Mouse (Mus musculus): ENCODE measurements at regions not wholly inside any gene's neighbourhood (a gene's known extent, or its start where the extent isn't known, plus 50 kb on each side); places are given as distances from the start of the nearest gene placed in this dataset.

GRCm38 (mm10) chr5:126544261-126544976 is 697.2 kb upstream of the Tmem132c start:
- 66% methylated on average over 8 of the region's 8 CpGs for WGBS
- no peak for DNase-seq (ENCODE audit: low spot score)
- H3K27me3 ChIP-seq (replicated peaks; ENCODE audit: control insufficient read depth, insufficient read depth, low read length): no peaks in the 10 kb centered on the region
- no peak for ATAC-seq (ENCODE audit: low read depth)
- H3K4me3 ChIP-seq (ENCODE audit: low read depth, low read length): no peak overlapping the region
- no peak overlapping the region for H3K27ac ChIP-seq (replicated peaks; ENCODE audit: low read depth, low read length)
- no peaks in the 10 kb centered on the region for H3K36me3 ChIP-seq (ENCODE audit: control insufficient read depth, insufficient read depth, low read length)
- H3K4me1 ChIP-seq (ENCODE audit: control insufficient read depth, insufficient read depth, low read length): no peaks in the 10 kb centered on the region
- no peak overlapping the region for H3K4me2 ChIP-seq (ENCODE audit: low read depth, low read length)
- no peaks in the 10 kb centered on the region for H3K9me3 ChIP-seq (ENCODE audit: control insufficient read depth, low read length)
- no peak overlapping the region for H3K9ac ChIP-seq (ENCODE audit: low read depth, low read length)

GRCm38 (mm10) chr5:126547841-126548240 is 693.8 kb upstream of the Tmem132c start:
- no peaks in the 10 kb centered on the region for H3K27me3 ChIP-seq (replicated peaks; ENCODE audit: control insufficient read depth, insufficient read depth, low read length)
- H3K27ac ChIP-seq (replicated peaks; ENCODE audit: low read depth, low read length): no peak overlapping the region
- WGBS: 65% methylated on average over 4 of the region's 4 CpGs
- H3K4me1 ChIP-seq (ENCODE audit: control insufficient read depth, insufficient read depth, low read length): no peaks in the 10 kb centered on the region
- no peak for DNase-seq (ENCODE audit: low spot score)
- no peak overlapping the region for H3K4me2 ChIP-seq (ENCODE audit: low read depth, low read length)
- H3K4me3 ChIP-seq (ENCODE audit: low read depth, low read length): no peak overlapping the region
- no peaks in the 10 kb centered on the region for H3K9me3 ChIP-seq (ENCODE audit: control insufficient read depth, low read length)
- H3K9ac ChIP-seq (ENCODE audit: low read depth, low read length): no peak overlapping the region
- H3K36me3 ChIP-seq (ENCODE audit: control insufficient read depth, insufficient read depth, low read length): no peaks in the 10 kb centered on the region
- ATAC-seq (ENCODE audit: low read depth): no peak

GRCm38 (mm10) chr5:126551676-126552075 is 689.9 kb upstream of the Tmem132c start:
- no peak overlapping the region for H3K9ac ChIP-seq (ENCODE audit: low read depth, low read length)
- H3K4me3 ChIP-seq (ENCODE audit: low read depth, low read length): no peak overlapping the region
- H3K27me3 ChIP-seq (replicated peaks; ENCODE audit: control insufficient read depth, insufficient read depth, low read length): no peaks in the 10 kb centered on the region
- H3K4me2 ChIP-seq (ENCODE audit: low read depth, low read length): no peak overlapping the region
- ATAC-seq (ENCODE audit: low read depth) (no peak), DNase-seq (ENCODE audit: low spot score) (no peak)
- H3K4me1 ChIP-seq (ENCODE audit: control insufficient read depth, insufficient read depth, low read length): no peaks in the 10 kb centered on the region
- no peaks in the 10 kb centered on the region for H3K9me3 ChIP-seq (ENCODE audit: control insufficient read depth, low read length)
- WGBS: 63% methylated on average over 3 of the region's 3 CpGs
- H3K27ac ChIP-seq (replicated peaks; ENCODE audit: low read depth, low read length): no peak overlapping the region
- H3K36me3 ChIP-seq (ENCODE audit: control insufficient read depth, insufficient read depth, low read length): no peaks in the 10 kb centered on the region

GRCm38 (mm10) chr5:126559011-126559410 is 682.6 kb upstream of the Tmem132c start:
- 50% methylated on average over 4 of the region's 4 CpGs for WGBS
- ATAC-seq (ENCODE audit: low read depth) (no peak), DNase-seq (ENCODE audit: low spot score) (no peak)
- Histone ChIP-seq H3K4me1 (ENCODE audit: control insufficient read depth, insufficient read depth, low read length) (no peaks in the 10 kb centered on the region), H3K9ac (ENCODE audit: low read depth, low read length) (no peak overlapping the region), H3K27ac (replicated peaks; ENCODE audit: low read depth, low read length) (no peak overlapping the region), H3K36me3 (ENCODE audit: control insufficient read depth, insufficient read depth, low read length) (no peaks in the 10 kb centered on the region), H3K4me2 (ENCODE audit: low read depth, low read length) (no peak overlapping the region), H3K4me3 (ENCODE audit: low read depth, low read length) (no peak overlapping the region), H3K27me3 (replicated peaks; ENCODE audit: control insufficient read depth, insufficient read depth, low read length) (no peaks in the 10 kb centered on the region), H3K9me3 (ENCODE audit: control insufficient read depth, low read length) (no peaks in the 10 kb centered on the region)

GRCm38 (mm10) chr5:126565817-126566216 is 675.8 kb upstream of the Tmem132c start:
- Histone ChIP-seq H3K9me3 (ENCODE audit: control insufficient read depth, low read length) (no peaks in the 10 kb centered on the region), H3K9ac (ENCODE audit: low read depth, low read length) (no peak overlapping the region), H3K36me3 (ENCODE audit: control insufficient read depth, insufficient read depth, low read length) (no peaks in the 10 kb centered on the region), H3K27me3 (replicated peaks; ENCODE audit: control insufficient read depth, insufficient read depth, low read length) (no peaks in the 10 kb centered on the region), H3K27ac (replicated peaks; ENCODE audit: low read depth, low read length) (no peak overlapping the region), H3K4me1 (ENCODE audit: control insufficient read depth, insufficient read depth, low read length) (no peaks in the 10 kb centered on the region), H3K4me2 (ENCODE audit: low read depth, low read length) (no peak overlapping the region), H3K4me3 (ENCODE audit: low read depth, low read length) (no peak overlapping the region)
- no peak for DNase-seq (ENCODE audit: low spot score)
- no peak for ATAC-seq (ENCODE audit: low read depth)
- WGBS: 82% methylated on average over 2 of the region's 2 CpGs

GRCm38 (mm10) chr5:126566226-126566625 is 675.4 kb upstream of the Tmem132c start:
- Histone ChIP-seq H3K9ac (ENCODE audit: low read depth, low read length) (no peak overlapping the region), H3K27me3 (replicated peaks; ENCODE audit: control insufficient read depth, insufficient read depth, low read length) (no peaks in the 10 kb centered on the region), H3K27ac (replicated peaks; ENCODE audit: low read depth, low read length) (no peak overlapping the region), H3K4me3 (ENCODE audit: low read depth, low read length) (no peak overlapping the region), H3K9me3 (ENCODE audit: control insufficient read depth, low read length) (no peaks in the 10 kb centered on the region), H3K4me1 (ENCODE audit: control insufficient read depth, insufficient read depth, low read length) (no peaks in the 10 kb centered on the region), H3K36me3 (ENCODE audit: control insufficient read depth, insufficient read depth, low read length) (no peaks in the 10 kb centered on the region), H3K4me2 (ENCODE audit: low read depth, low read length) (no peak overlapping the region)
- ATAC-seq (ENCODE audit: low read depth) (no peak), DNase-seq (ENCODE audit: low spot score) (no peak)
- 77% methylated on average over 6 of the region's 6 CpGs for WGBS

- Histone ChIP-seq H3K9ac (ENCODE audit: low read depth, low read length) (no peak overlapping the region), H3K36me3 (ENCODE audit: control insufficient read depth, insufficient read depth, low read length) (no peaks in the 10 kb centered on the region), H3K9me3 (ENCODE audit: control insufficient read depth, low read length) (peaks cover 10% of the 10 kb centered on the region; the same call in 1 of the 2 replicates), H3K27ac (replicated peaks; ENCODE audit: low read depth, low read length) (no peak overlapping the region), H3K4me2 (ENCODE audit: low read depth, low read length) (no peak overlapping the region), H3K4me3 (ENCODE audit: low read depth, low read length) (no peak overlapping the region), H3K27me3 (replicated peaks; ENCODE audit: control insufficient read depth, insufficient read depth, low read length) (no peaks in the 10 kb centered on the region), H3K4me1 (ENCODE audit: control insufficient read depth, insufficient read depth, low read length) (no peaks in the 10 kb centered on the region)
- WGBS: 75% methylated on average over 2 of the region's 2 CpGs
- ATAC-seq (ENCODE audit: low read depth): no peak
- DNase-seq (ENCODE audit: low spot score): no peak
Measured at GRCm38 (mm10) chr5:126573766-126574165, 667.8 kb upstream of the Tmem132c start.

- H3K4me3 ChIP-seq (ENCODE audit: low read depth, low read length): no peak overlapping the region
- H3K9me3 ChIP-seq (ENCODE audit: control insufficient read depth, low read length): no peaks in the 10 kb centered on the region
- no peaks in the 10 kb centered on the region for H3K36me3 ChIP-seq (ENCODE audit: control insufficient read depth, insufficient read depth, low read length)
- H3K27ac ChIP-seq (replicated peaks; ENCODE audit: low read depth, low read length): no peak overlapping the region
- H3K4me2 ChIP-seq (ENCODE audit: low read depth, low read length): no peak overlapping the region
- no peak overlapping the region for H3K9ac ChIP-seq (ENCODE audit: low read depth, low read length)
- ATAC-seq (ENCODE audit: low read depth) (no peak), DNase-seq (ENCODE audit: low spot score) (peak; percentile 20)
- 35% methylated on average over 12 of the region's 12 CpGs for WGBS
- H3K4me1 ChIP-seq (ENCODE audit: control insufficient read depth, insufficient read depth, low read length): no peaks in the 10 kb centered on the region
- H3K27me3 ChIP-seq (replicated peaks; ENCODE audit: control insufficient read depth, insufficient read depth, low read length): no peaks in the 10 kb centered on the region
Measured at GRCm38 (mm10) chr5:126597786-126598330, 643.8 kb upstream of the Tmem132c start.

- H3K27ac ChIP-seq (replicated peaks; ENCODE audit: low read depth, low read length): no peak overlapping the region
- DNase-seq (ENCODE audit: low spot score): no peak
- H3K4me1 ChIP-seq (ENCODE audit: control insufficient read depth, insufficient read depth, low read length): no peaks in the 10 kb centered on the region
- no peak for ATAC-seq (ENCODE audit: low read depth)
- no peaks in the 10 kb centered on the region for H3K9me3 ChIP-seq (ENCODE audit: control insufficient read depth, low read length)
- H3K9ac ChIP-seq (ENCODE audit: low read depth, low read length): no peak overlapping the region
- no peaks in the 10 kb centered on the region for H3K36me3 ChIP-seq (ENCODE audit: control insufficient read depth, insufficient read depth, low read length)
- no peaks in the 10 kb centered on the region for H3K27me3 ChIP-seq (replicated peaks; ENCODE audit: control insufficient read depth, insufficient read depth, low read length)
- no peak overlapping the region for H3K4me2 ChIP-seq (ENCODE audit: low read depth, low read length)
- 79% methylated on average over 5 of the region's 5 CpGs for WGBS
- no peak overlapping the region for H3K4me3 ChIP-seq (ENCODE audit: low read depth, low read length)
Measured at GRCm38 (mm10) chr5:126599561-126599960, 642.0 kb upstream of the Tmem132c start.

Measured in embryonic facial prominence, embryonic 14.5 days (tissue).